Mouse (Mus musculus) kidney, embryonic 14.5 days (tissue): ENCODE measurements at regions not wholly inside any gene's neighbourhood (a gene's known extent, or its start where the extent isn't known, plus 50 kb on each side); places are given as distances from the start of the nearest gene placed in this dataset.
A peak's percentile ranks its signal among the peaks of the same experiment; 100 is the strongest.
"Not testable (repeated sequence)": the region's sequence is repeated elsewhere in the genome, so short reads cannot be mapped to it uniquely, and the experiment has no call there.

ENCODE experiments used
- ATAC-seq: fragments of 200-750 bp; cut with Nextera tagmentation; 2 replicates; pipeline ENCODE4 v1.8.0; 2017; ENCODE audit warnings: moderate number of reproducible peaks, mild to moderate bottlenecking, moderate TSS enrichment, moderate library complexity; ENCODE audit not compliant: low FRiP score, low TSS enrichment
- H3K27ac ChIP-seq: fragments of 300-500 bp; sonication (generic); 2 replicates; pipeline ENCODE4 v1.5.1; 2014; ENCODE audit warnings: low read depth, mild to moderate bottlenecking, low read length, moderate library complexity, mixed read lengths
- H3K27me3 ChIP-seq: fragments of 300-500 bp; sonication (generic); 2 replicates; pipeline ENCODE4 v1.6.1; 2014; ENCODE audit warnings: mild to moderate bottlenecking, low read length; ENCODE audit not compliant: control insufficient read depth, insufficient read depth
- H3K36me3 ChIP-seq: fragments of 300-500 bp; sonication (generic); 2 replicates; pipeline ENCODE4 v1.6.1; 2014; ENCODE audit warnings: low read length, mixed read lengths; ENCODE audit not compliant: control insufficient read depth, insufficient read depth
- H3K4me1 ChIP-seq: fragments of 300-500 bp; sonication (generic); 2 replicates; pipeline ENCODE4 v1.6.1; 2014; ENCODE audit warnings: low read length, mixed read lengths; ENCODE audit not compliant: control insufficient read depth, insufficient read depth
- H3K4me2 ChIP-seq: fragments of 300-500 bp; sonication (generic); replicated peaks from 2 replicates; pipeline ENCODE4 v1.6.1; 2014; ENCODE audit warnings: low read depth, mild to moderate bottlenecking, low read length
- H3K4me3 ChIP-seq: fragments of 300-500 bp; sonication (generic); 2 replicates; pipeline ENCODE4 v1.5.1; 2014; ENCODE audit warnings: mild to moderate bottlenecking, low read length
- H3K9ac ChIP-seq: fragments of 300-500 bp; sonication (generic); 2 replicates; pipeline ENCODE4 v1.6.1; 2014; ENCODE audit warnings: low read depth, mild to moderate bottlenecking, low read length, moderate library complexity
- H3K9me3 ChIP-seq: fragments of 300-500 bp; sonication (generic); 2 replicates; pipeline ENCODE4 v1.6.1; 2016; ENCODE audit warnings: low read length; ENCODE audit not compliant: control insufficient read depth
- WGBS: fragments of 180-500 bp; shearing (Covaris S2); extraction: QIAGEN DNeasy Blood & Tissue Kit; methylation state at CpG from one replicate; pipeline ENCODE4 v1.1.7; 2014; 5-methylcytosine and 5-hydroxymethylcytosine counted together

DNA sequence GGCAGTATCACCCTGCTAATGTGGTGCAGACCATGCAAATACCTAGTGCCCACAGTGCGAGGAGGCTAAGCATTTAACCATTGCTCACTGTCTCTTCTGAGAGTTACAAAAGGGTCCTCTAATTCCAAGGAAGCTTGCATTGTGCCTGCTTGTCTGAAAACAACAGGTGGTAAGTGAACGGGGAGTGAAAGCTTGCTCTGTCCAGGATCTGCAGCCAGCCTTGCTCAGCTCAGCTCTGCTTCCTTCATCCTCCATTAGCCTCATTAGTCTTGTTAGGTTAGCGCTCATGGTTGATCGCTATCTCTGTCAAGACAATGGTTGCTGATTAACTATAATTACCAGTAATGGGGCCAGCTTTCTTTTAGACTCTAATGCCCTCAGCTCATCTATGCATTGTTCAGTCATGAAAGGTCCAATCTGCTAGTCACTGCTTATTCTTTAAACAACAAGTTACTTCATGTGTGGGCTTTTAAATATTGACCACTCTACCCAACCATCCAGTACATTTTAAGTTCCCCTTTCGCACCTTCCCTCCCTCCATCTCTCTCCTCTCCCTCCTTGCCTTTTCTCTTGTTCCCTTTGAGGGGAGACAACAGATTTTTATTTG lies 473.5 kb upstream of the Fam241a start:
- ATAC-seq, result peak; percentile 73; the same call in 1 of the 2 replicates
- no peaks in the 10 kb centered on the region for H3K27me3 ChIP-seq
- H3K9me3 ChIP-seq, result no peaks in the 10 kb centered on the region
- H3K4me3 ChIP-seq, result no peak overlapping the region
- H3K36me3 ChIP-seq, result no peaks in the 10 kb centered on the region
- 65% methylated on average over 5 of the region's 5 CpGs for WGBS
- no peak overlapping the region for H3K4me2 ChIP-seq
- H3K4me1 ChIP-seq, result no peaks in the 10 kb centered on the region
- no peak overlapping the region for H3K27ac ChIP-seq
- H3K9ac ChIP-seq, result no peak overlapping the region

DNA sequence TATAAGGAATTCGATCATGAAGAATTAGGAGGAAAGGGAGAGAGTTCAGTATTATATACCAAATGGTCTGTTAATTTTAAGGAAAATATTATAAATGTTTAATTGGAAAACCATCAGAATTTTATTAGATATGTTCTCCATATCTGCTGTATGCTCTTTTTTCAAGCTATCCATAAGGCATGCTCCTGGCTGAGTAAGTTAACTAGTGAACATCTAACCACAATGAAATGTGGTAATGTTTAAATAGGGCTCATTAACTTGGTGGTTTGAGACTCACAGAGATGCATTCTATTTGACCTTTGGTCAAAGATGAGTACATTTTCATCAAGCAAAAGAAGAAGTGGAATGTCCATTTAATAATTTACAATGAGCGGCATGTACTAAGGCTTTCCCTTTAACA lies 466.2 kb upstream of the Fam241a start:
- H3K4me2 ChIP-seq, result no peak overlapping the region
- H3K9ac ChIP-seq, result no peak overlapping the region
- WGBS, result 85% methylated on average over 2 of the region's 2 CpGs
- H3K9me3 ChIP-seq, result no peaks in the 10 kb centered on the region
- H3K36me3 ChIP-seq, result no peaks in the 10 kb centered on the region
- H3K4me3 ChIP-seq, result no peak overlapping the region
- H3K4me1 ChIP-seq, result no peaks in the 10 kb centered on the region
- no peak overlapping the region for H3K27ac ChIP-seq
- ATAC-seq, result no peak
- no peaks in the 10 kb centered on the region for H3K27me3 ChIP-seq

GRCm38 (mm10) chr3:128349123-128349522 lies 453.0 kb upstream of the Fam241a start:
- not testable (repeated sequence) for H3K4me1 ChIP-seq, H3K9ac ChIP-seq, H3K27ac ChIP-seq, H3K36me3 ChIP-seq, H3K4me3 ChIP-seq, H3K9me3 ChIP-seq, H3K27me3 ChIP-seq, H3K4me2 ChIP-seq
- WGBS, result 5% methylated on average over 2 of the region's 2 CpGs
- 0 out of 2 replicates have a peak, but pooled peaks have one; percentile 59 for ATAC-seq

- Histone ChIP-seq H3K27ac (no peak overlapping the region), H3K4me3 (no peak overlapping the region), H3K4me1 (no peaks in the 10 kb centered on the region), H3K4me2 (no peak overlapping the region), H3K9me3 (no peaks in the 10 kb centered on the region), H3K9ac (no peak overlapping the region), H3K36me3 (no peaks in the 10 kb centered on the region), H3K27me3 (peaks cover 6% of the 10 kb centered on the region; the same call in 1 of the 2 replicates)
- ATAC-seq, result peak; percentile 51
- 59% methylated on average over 8 of the region's 8 CpGs for WGBS
Measured at GRCm38 (mm10) chr3:128347782-128348574, 451.9 kb upstream of the Fam241a start.

DNA sequence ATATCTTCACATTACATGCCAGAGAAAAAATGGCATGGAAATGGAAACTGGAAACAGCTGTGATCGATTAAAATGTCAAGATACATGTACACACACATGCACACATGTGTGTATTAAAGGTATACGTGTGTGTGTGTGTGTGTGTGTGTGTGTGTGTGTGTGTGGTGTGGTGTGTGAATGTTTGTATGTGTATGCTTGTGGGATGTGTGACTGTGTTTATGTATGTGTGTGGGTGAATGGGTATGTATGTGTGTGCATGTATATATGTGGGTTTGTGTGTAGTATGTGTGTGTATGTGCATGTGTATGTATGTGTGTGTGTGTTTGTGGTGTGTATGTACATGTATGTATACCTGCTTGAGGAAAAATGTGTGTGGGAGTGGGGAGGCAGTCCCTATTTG lies 441.4 kb upstream of the Fam241a start:
- Histone ChIP-seq H3K4me2 (no peak overlapping the region), H3K36me3 (no peaks in the 10 kb centered on the region), H3K4me3 (no peak overlapping the region), H3K9ac (no peak overlapping the region), H3K27ac (no peak overlapping the region), H3K27me3 (no peaks in the 10 kb centered on the region), H3K4me1 (no peaks in the 10 kb centered on the region), H3K9me3 (no peaks in the 10 kb centered on the region)
- no peak for ATAC-seq
- WGBS, result 73% methylated on average over 2 of the region's 2 CpGs

- H3K9ac ChIP-seq, result no peak overlapping the region
- H3K36me3 ChIP-seq, result no peaks in the 10 kb centered on the region
- WGBS, result 27% methylated on average over 5 of the region's 5 CpGs
- H3K4me3 ChIP-seq, result no peak overlapping the region
- no peak overlapping the region for H3K27ac ChIP-seq
- peak; percentile 92 for ATAC-seq
- no peaks in the 10 kb centered on the region for H3K9me3 ChIP-seq
- H3K4me1 ChIP-seq, result no peaks in the 10 kb centered on the region
- no peak overlapping the region for H3K4me2 ChIP-seq
- H3K27me3 ChIP-seq, result no peaks in the 10 kb centered on the region
Measured at GRCm38 (mm10) chr3:128337031-128337430, 440.9 kb upstream of the Fam241a start.

GRCm38 (mm10) chr3:128327677-128328076 lies 431.6 kb upstream of the Fam241a start:
- Histone ChIP-seq H3K27ac (no peak overlapping the region), H3K4me2 (no peak overlapping the region), H3K9me3 (no peaks in the 10 kb centered on the region), H3K36me3 (no peaks in the 10 kb centered on the region), H3K9ac (no peak overlapping the region), H3K4me1 (no peaks in the 10 kb centered on the region), H3K4me3 (no peak overlapping the region), H3K27me3 (no peaks in the 10 kb centered on the region)
- 79% methylated on average over 5 of the region's 5 CpGs for WGBS
- ATAC-seq, result no peak

DNA sequence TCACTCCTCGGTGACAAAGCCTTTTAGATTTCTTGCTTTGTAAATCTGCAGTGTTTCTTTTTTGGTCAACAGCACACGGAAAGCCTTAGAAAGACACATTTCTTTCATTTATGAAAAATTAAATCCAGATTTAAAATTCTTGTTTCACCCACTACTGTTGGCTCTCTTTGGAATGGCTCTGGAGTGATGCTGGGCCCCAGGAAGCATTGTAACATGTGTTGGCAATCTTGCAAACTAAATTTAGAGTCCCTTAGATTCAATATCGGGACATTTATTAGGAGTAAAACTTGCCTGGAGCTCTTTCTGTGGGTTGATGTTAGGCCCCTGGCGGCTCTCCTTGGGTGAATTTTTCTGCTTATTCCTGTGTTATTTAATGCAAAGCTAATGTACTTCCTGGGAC lies 405.2 kb upstream of the Fam241a start:
- Histone ChIP-seq H3K9me3 (no peaks in the 10 kb centered on the region), H3K27me3 (no peaks in the 10 kb centered on the region), H3K36me3 (no peaks in the 10 kb centered on the region), H3K4me3 (no peak overlapping the region), H3K4me2 (no peak overlapping the region), H3K9ac (no peak overlapping the region), H3K4me1 (no peaks in the 10 kb centered on the region), H3K27ac (no peak overlapping the region)
- WGBS, result 91% methylated on average over 4 of the region's 4 CpGs
- no peak for ATAC-seq

- no peaks in the 10 kb centered on the region for H3K36me3 ChIP-seq
- H3K4me3 ChIP-seq, result no peak overlapping the region
- ATAC-seq, result no peak
- 89% methylated on average over 9 of the region's 9 CpGs for WGBS
- no peak overlapping the region for H3K9ac ChIP-seq
- no peaks in the 10 kb centered on the region for H3K4me1 ChIP-seq
- no peak overlapping the region for H3K4me2 ChIP-seq
- no peaks in the 10 kb centered on the region for H3K9me3 ChIP-seq
- no peak overlapping the region for H3K27ac ChIP-seq
- no peaks in the 10 kb centered on the region for H3K27me3 ChIP-seq
Measured at GRCm38 (mm10) chr3:128298110-128298509, 402.0 kb upstream of the Fam241a start.
